Mouse (Mus musculus) small intestine, adult 2 months (tissue): ENCODE measurements at regions not wholly inside any gene's neighbourhood (a gene's known extent, or its start where the extent isn't known, plus 50 kb on each side); places are given as distances from the start of the nearest gene placed in this dataset.

Experiments used
- H3K27ac ChIP-seq: fragments of 200-500 bp; 2 replicates; pipeline ENCODE4 v1.5.1; 2012; ENCODE audit warnings: low read depth, low read length, control low read depth, inconsistent platforms; ENCODE audit not compliant: insufficient read depth
- H3K27me3 ChIP-seq: fragments of 200-500 bp; 2 replicates; pipeline ENCODE4 v1.6.1; 2012; ENCODE audit warnings: mild to moderate bottlenecking, moderate library complexity, low read length, inconsistent platforms; ENCODE audit not compliant: control insufficient read depth, insufficient read depth
- H3K36me3 ChIP-seq: fragments of 200-500 bp; 2 replicates; pipeline ENCODE4 v1.6.1; 2012; ENCODE audit warnings: mild to moderate bottlenecking, low read length, control low read depth, inconsistent platforms; ENCODE audit not compliant: control insufficient read depth, insufficient read depth
- H3K4me1 ChIP-seq: fragments of 200-500 bp; 2 replicates; pipeline ENCODE4 v1.6.1; 2012; ENCODE audit warnings: low read length, inconsistent platforms, mixed read lengths; ENCODE audit not compliant: control insufficient read depth, insufficient read depth, insufficient read length
- H3K4me3 ChIP-seq: fragments of 200-500 bp; 2 replicates; pipeline ENCODE4 v1.5.1; 2012; ENCODE audit warnings: low read depth, mild to moderate bottlenecking, control low read depth, inconsistent platforms, low read length, moderate library complexity
- CTCF ChIP-seq: fragments of 200-500 bp; IDR thresholded peaks from 2 replicates; pipeline ENCODE4 v1.5.1; 2012; ENCODE audit warnings: low read depth, mild to moderate bottlenecking, control low read depth, inconsistent platforms, low read length, moderate library complexity, mixed read lengths; ENCODE audit not compliant: insufficient replicate concordance, insufficient read length; ENCODE audit errors: extremely low read depth
- POLR2A ChIP-seq: fragments of 200-500 bp; IDR thresholded peaks from 2 replicates; pipeline ENCODE4 v1.6.1; 2012; ENCODE audit warnings: low read depth, mild to moderate bottlenecking, control low read depth, inconsistent platforms, low read length, moderate library complexity
- WGBS: fragments of 180-500 bp; shearing (Covaris S2); methylation state at CpG from one replicate; pipeline ENCODE4 v1.1.7; 2018; 5-methylcytosine and 5-hydroxymethylcytosine counted together

DNA sequence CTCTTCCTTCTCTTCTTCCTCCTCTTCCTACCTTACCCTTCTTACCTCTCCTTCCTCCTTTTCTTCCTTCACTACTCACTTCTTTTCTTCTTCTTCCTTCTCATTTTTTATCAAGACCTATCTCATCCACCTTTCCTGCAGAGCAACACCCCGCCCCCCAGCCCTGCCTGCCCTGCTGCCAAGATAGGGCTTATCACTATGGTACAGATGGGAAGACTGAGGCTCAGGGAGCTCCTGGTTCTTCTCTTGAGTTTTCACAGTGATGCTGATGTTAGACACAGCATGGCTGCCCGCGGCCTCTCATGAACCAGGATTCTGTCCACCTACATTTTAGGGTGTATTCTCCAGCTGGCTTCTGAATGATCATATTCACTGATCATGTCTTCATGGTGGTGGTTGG is 100.0 kb upstream of the Mki67 start:
- WGBS: 92% methylated on average over 3 of the region's 3 CpGs
- TF ChIP-seq POLR2A (no peak), CTCF (no peak)
- Histone ChIP-seq H3K27me3 (no peaks in the 10 kb centered on the region), H3K4me3 (no peak overlapping the region), H3K36me3 (no peaks in the 10 kb centered on the region), H3K4me1 (no peaks in the 10 kb centered on the region), H3K27ac (no peak overlapping the region)

DNA sequence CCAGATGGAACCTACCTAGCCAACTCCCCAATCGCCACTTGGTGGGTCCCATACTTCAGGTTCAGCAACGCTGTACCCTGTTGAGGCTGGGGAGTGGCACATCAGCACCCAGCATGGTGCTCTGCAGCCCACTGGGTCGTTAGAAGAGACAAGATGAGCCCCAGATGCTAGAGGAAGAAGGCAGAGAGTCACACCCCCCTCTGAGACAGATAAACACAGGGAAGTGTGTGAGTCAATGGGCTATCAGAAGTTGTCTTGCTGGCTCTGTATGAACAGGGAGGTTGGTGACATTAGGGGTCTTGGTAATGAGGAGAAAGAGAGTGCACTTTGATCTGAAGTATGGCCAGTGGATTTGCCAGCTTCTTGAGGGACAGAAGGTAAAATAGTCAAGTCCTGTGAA is 101.7 kb upstream of the Mki67 start:
- Histone ChIP-seq H3K27me3 (no peaks in the 10 kb centered on the region), H3K27ac (no peak overlapping the region), H3K4me3 (no peak overlapping the region), H3K36me3 (no peaks in the 10 kb centered on the region), H3K4me1 (no peaks in the 10 kb centered on the region)
- TF ChIP-seq CTCF (no peak), POLR2A (no peak)
- 51% methylated on average over 3 of the region's 3 CpGs for WGBS

DNA sequence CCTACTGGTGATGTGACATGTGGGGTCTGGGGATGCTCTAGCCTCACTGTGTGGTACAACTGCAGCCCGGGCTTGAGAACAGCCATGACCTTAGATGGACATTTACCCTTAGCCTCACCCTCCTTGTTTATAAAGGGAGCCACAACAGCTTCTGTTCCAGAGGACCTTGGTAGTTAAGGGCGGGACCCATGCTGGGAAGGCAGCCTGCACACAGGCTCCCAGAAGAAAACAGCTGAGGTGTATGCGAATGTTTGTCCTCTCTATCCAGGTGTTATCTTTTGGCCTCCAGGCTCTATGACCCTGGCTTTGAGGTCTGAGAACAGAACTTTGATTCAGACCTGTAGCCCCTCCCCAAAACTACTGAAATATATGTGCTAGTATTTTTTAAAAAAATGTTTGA is 102.1 kb upstream of the Mki67 start:
- no peak for TF ChIP-seq CTCF
- TF ChIP-seq POLR2A: no peak
- Histone ChIP-seq H3K36me3 (no peaks in the 10 kb centered on the region), H3K4me3 (no peak overlapping the region), H3K27me3 (no peaks in the 10 kb centered on the region), H3K4me1 (no peaks in the 10 kb centered on the region), H3K27ac (no peak overlapping the region)
- 49% methylated on average over 3 of the region's 3 CpGs for WGBS

GRCm38 (mm10) chr7:135823884-135824750 is 108.0 kb upstream of the Mki67 start:
- Histone ChIP-seq H3K27me3 (no peaks in the 10 kb centered on the region), H3K36me3 (no peaks in the 10 kb centered on the region), H3K27ac (no peak overlapping the region), H3K4me3 (no peak overlapping the region), H3K4me1 (no peaks in the 10 kb centered on the region)
- TF ChIP-seq CTCF (no peak), POLR2A (no peak)
- 71% methylated on average over 6 of the region's 6 CpGs for WGBS

DNA sequence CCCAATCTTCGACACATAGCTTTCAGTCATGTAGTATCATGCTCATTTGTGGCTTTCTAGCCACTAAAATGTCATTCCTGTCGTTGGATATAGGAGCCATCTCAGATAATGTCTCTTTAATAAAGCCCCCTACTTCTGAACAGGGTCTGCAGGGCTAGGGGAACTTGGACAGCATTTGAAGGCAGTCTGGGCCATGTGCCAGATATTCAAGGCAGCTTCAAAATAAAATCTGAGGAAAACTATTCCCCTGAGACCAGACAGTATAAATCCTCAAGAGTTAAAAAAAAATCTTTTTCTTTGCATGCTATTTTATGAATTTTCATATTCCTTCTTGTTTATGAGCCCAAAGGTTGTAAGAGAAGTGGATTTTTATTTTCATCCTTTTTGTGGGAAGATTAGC is 113.1 kb upstream of the Mki67 start:
- Histone ChIP-seq H3K4me3 (no peak overlapping the region), H3K27ac (no peak overlapping the region), H3K36me3 (no peaks in the 10 kb centered on the region), H3K4me1 (no peaks in the 10 kb centered on the region), H3K27me3 (no peaks in the 10 kb centered on the region)
- 52% methylated on average over 2 of the region's 2 CpGs for WGBS
- TF ChIP-seq CTCF: no peak
- no peak for TF ChIP-seq POLR2A

- Histone ChIP-seq H3K4me3 (no peak overlapping the region), H3K27ac (no peak overlapping the region), H3K4me1 (no peaks in the 10 kb centered on the region), H3K36me3 (no peaks in the 10 kb centered on the region), H3K27me3 (no peaks in the 10 kb centered on the region)
- 71% methylated on average over 9 of the region's 9 CpGs for WGBS
- no peak for TF ChIP-seq CTCF
- no peak for TF ChIP-seq POLR2A
Observed at GRCm38 (mm10) chr7:135833425-135833824, 117.3 kb upstream of the Mki67 start.

- WGBS: 41% methylated on average over 12 of the region's 12 CpGs
Observed at GRCm38 (mm10) chr7:135836808-135837733, 120.9 kb upstream of the Mki67 start.

More at GRCm38 (mm10) chr7:135836808-135837733, 120.9 kb upstream of the Mki67 start:
- Histone ChIP-seq H3K27me3 (no peaks in the 10 kb centered on the region), H3K4me3 (no peak overlapping the region), H3K27ac (no peak overlapping the region), H3K4me1 (no peaks in the 10 kb centered on the region), H3K36me3 (no peaks in the 10 kb centered on the region)
- TF ChIP-seq CTCF: peak; percentile 18; the same call in 1 of the 2 replicates
- no peak for TF ChIP-seq POLR2A
